Mouse (Mus musculus) testis, adult 2 months (tissue): ENCODE measurements around the gene Cdipt.

Source experiments
- CTCF ChIP-seq: fragments of 200-500 bp; IDR thresholded peaks from 2 replicates; pipeline ENCODE4 v1.5.1; 2012; ENCODE audit warnings: low read depth, mild to moderate bottlenecking, inconsistent platforms, low read length, moderate library complexity; ENCODE audit not compliant: control insufficient read depth, insufficient read depth, insufficient replicate concordance
- POLR2A ChIP-seq: fragments of 200-500 bp; IDR thresholded peaks from 2 replicates; pipeline ENCODE4 v1.6.1; 2012; ENCODE audit warnings: low read depth, mild to moderate bottlenecking, inconsistent platforms, low read length, moderate library complexity; ENCODE audit not compliant: control insufficient read depth

GRCm38 (mm10) chr7:127012845-127013244, 37.1 kb downstream of the Cdipt start:
- TF ChIP-seq CTCF, result no peak
- TF ChIP-seq POLR2A, result no peak
